Mouse (Mus musculus) lung, adult 18-20 months (tissue): ENCODE measurements around the gene Wnt7b.
A peak's percentile ranks its signal among the peaks of the same experiment; 100 is the strongest.

ENCODE experiments used
- DNase-seq, 2 experiments: peaks; one replicate each; pipeline ENCODE4 v3.0.0; 2022; ENCODE audit warnings: mixed read lengths in 2 of 2

The Wnt7b gene

GRCm38 (mm10) chr15:85569167-85569797 is 13.0 kb downstream of the Wnt7b start:
- DNase-seq: no peak

GRCm38 (mm10) chr15:85568402-85568801 is 13.9 kb downstream of the Wnt7b start:
- DNase-seq: no peak

- no peak for DNase-seq
These were observed 17.3 kb downstream of the Wnt7b start for GRCm38 (mm10) chr15:85564966-85565365.

- DNase-seq: no peak
These were observed 18.1 kb downstream of the Wnt7b start for GRCm38 (mm10) chr15:85564034-85564769.

- no peak for DNase-seq
These were observed 20.3 kb downstream of the Wnt7b start for GRCm38 (mm10) chr15:85561953-85562352.

- DNase-seq: no peak
These were observed 21.4 kb downstream of the Wnt7b start for GRCm38 (mm10) chr15:85560830-85561229.

GRCm38 (mm10) chr15:85558840-85559540 is 23.3 kb downstream of the Wnt7b start:
- DNase-seq: no peak

- DNase-seq: peak; percentile 28 to 57
These were observed 26.5 kb downstream of the Wnt7b start for GRCm38 (mm10) chr15:85555799-85556198.

GRCm38 (mm10) chr15:85553421-85553820 is 28.9 kb downstream of the Wnt7b start:
- no peak for DNase-seq

GRCm38 (mm10) chr15:85546500-85546899 is 35.8 kb downstream of the Wnt7b start:
- DNase-seq: no peak

- DNase-seq: no peak
These were observed 36.9 kb downstream of the Wnt7b start for GRCm38 (mm10) chr15:85545369-85545768.

- DNase-seq: no peak
These were observed 44.1 kb downstream of the Wnt7b start for GRCm38 (mm10) chr15:85538170-85538569.

- no peak for DNase-seq
These were observed 45.1 kb downstream of the Wnt7b start for GRCm38 (mm10) chr15:85537151-85537550.

- no peak for DNase-seq
These were observed 47.6 kb downstream of the Wnt7b start for GRCm38 (mm10) chr15:85534646-85535045.

- DNase-seq: peak; percentile 51 to 70
These were observed 48.1 kb downstream of the Wnt7b start for GRCm38 (mm10) chr15:85534215-85534614.

- no peak for DNase-seq
These were observed 50.2 kb downstream of the Wnt7b start for GRCm38 (mm10) chr15:85532063-85532462.

GRCm38 (mm10) chr15:85529911-85530310 is 52.4 kb downstream of the Wnt7b start:
- DNase-seq: no peak

GRCm38 (mm10) chr15:85524404-85524950 is 57.8 kb downstream of the Wnt7b start:
- DNase-seq: no peak

GRCm38 (mm10) chr15:85523173-85523991 is 58.9 kb downstream of the Wnt7b start:
- DNase-seq: peak; percentile 51 to 72

- peak in 1 of 2 experiments; percentile 22 for DNase-seq
These were observed 62.8 kb downstream of the Wnt7b start for GRCm38 (mm10) chr15:85519438-85519837.

GRCm38 (mm10) chr15:85507370-85508014 is 74.8 kb downstream of the Wnt7b start:
- DNase-seq: no peak

- DNase-seq: no peak
These were observed 75.6 kb downstream of the Wnt7b start for GRCm38 (mm10) chr15:85506680-85507079.
